Mouse (Mus musculus): ENCODE results near the gene Gm32802. TPM values are rescaled to one million over a fixed set of nuclear protein-coding genes. Genes with fewer than 3 reads are reported as not detected.

Gene Gm32802
- polyA plus RNA-seq (2017; shearing (Covaris generic)): not detected

DNA sequence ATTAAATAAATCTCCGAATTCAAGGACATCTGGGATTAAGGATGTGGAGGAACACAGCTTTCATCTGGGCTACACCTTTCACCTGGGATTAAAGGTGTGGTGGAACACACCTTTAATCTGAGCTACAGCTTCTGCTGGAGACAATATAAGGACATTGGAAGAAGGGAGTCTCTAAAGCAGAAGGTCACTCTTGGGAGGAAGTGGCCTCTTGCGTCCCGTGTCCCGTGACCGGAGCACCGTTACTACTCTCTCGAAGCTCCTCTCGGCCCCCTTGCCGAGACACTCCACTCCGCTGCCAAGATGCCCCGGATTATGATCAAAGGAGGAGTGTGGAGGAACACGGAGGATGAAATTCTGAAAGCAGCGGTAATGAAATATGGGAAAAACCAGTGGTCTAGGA is at the start of gene Gm32802:
Gm32802 (plus strand) TSS at position 301 of the 400 bp plus-strand sequence.

DNA sequence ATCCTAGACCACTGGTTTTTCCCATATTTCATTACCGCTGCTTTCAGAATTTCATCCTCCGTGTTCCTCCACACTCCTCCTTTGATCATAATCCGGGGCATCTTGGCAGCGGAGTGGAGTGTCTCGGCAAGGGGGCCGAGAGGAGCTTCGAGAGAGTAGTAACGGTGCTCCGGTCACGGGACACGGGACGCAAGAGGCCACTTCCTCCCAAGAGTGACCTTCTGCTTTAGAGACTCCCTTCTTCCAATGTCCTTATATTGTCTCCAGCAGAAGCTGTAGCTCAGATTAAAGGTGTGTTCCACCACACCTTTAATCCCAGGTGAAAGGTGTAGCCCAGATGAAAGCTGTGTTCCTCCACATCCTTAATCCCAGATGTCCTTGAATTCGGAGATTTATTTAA is 17.8 kb upstream of the Gm32802 start, which contains the start of gene Gm32717:
Gm32717 (minus strand) TSS at position 101 of the 400 bp plus-strand sequence.

DNA sequence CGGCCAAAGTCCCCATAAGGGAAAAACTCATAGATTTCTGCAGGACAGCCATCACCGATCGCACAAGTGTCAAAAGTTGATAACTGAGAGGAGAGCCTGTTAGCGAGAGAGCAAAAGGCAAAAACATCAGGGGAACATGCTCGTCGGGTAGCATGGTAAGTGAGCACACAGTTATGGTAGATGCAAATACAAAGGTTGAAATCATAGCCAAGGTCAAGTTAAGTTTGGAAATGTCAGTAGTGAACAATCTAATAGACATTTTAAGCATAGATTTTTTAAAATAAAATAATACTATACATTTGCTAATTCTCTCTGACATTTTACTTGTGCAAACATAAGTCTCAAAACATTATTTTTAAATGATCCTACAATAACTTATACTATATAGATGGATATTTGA is 36.5 kb downstream of the Gm32802 start, which contains the start of gene Iltifb:
Iltifb (minus strand) TSS at position 101 of the 400 bp plus-strand sequence.

Other genes with a start within 250 kb of the Gm32802 start
- 13.6 TPM for gene Mdm1, start 116.9 kb upstream of the Gm32802 start, polyA plus RNA-seq (2017; shearing (Covaris generic))
- gene Il22, start 53.7 kb upstream of the Gm32802 start, polyA plus RNA-seq (2017; shearing (Covaris generic)): not detected
- not detected for gene Gm32717, start 17.9 kb upstream of the Gm32802 start, polyA plus RNA-seq (2017; shearing (Covaris generic))
- not detected for gene Iltifb, start 36.4 kb downstream of the Gm32802 start, polyA plus RNA-seq (2017; shearing (Covaris generic))
- not detected for gene Gm9040, start 68.3 kb downstream of the Gm32802 start, polyA plus RNA-seq (2017; shearing (Covaris generic))
- gene Gm9044, start 73.7 kb downstream of the Gm32802 start, polyA plus RNA-seq (2017; shearing (Covaris generic)): not detected
- not detected for gene Gm9045, start 79.1 kb downstream of the Gm32802 start, polyA plus RNA-seq (2017; shearing (Covaris generic))
- not detected for gene Gm9046, start 84.6 kb downstream of the Gm32802 start, polyA plus RNA-seq (2017; shearing (Covaris generic))
- gene Gm9048, start 90.0 kb downstream of the Gm32802 start, polyA plus RNA-seq (2017; shearing (Covaris generic)): not detected
- not detected for gene Gm9049, start 95.4 kb downstream of the Gm32802 start, polyA plus RNA-seq (2017; shearing (Covaris generic))
- gene Ifng, start 182.4 kb downstream of the Gm32802 start, polyA plus RNA-seq (2017; shearing (Covaris generic)): 10.5 TPM

Data from activated CD4-positive, CD25-positive, alpha-beta regulatory T cell, adult 9 weeks (primary cell).